Mouse (Mus musculus): ENCODE measurements around the gene Barhl2. TPM values are rescaled to one million over a fixed set of nuclear protein-coding genes. Genes with fewer than 3 reads are reported as not detected.

Gene Barhl2
- total and polyA plus RNA-seq, 3 experiments, result not detected

DNA sequence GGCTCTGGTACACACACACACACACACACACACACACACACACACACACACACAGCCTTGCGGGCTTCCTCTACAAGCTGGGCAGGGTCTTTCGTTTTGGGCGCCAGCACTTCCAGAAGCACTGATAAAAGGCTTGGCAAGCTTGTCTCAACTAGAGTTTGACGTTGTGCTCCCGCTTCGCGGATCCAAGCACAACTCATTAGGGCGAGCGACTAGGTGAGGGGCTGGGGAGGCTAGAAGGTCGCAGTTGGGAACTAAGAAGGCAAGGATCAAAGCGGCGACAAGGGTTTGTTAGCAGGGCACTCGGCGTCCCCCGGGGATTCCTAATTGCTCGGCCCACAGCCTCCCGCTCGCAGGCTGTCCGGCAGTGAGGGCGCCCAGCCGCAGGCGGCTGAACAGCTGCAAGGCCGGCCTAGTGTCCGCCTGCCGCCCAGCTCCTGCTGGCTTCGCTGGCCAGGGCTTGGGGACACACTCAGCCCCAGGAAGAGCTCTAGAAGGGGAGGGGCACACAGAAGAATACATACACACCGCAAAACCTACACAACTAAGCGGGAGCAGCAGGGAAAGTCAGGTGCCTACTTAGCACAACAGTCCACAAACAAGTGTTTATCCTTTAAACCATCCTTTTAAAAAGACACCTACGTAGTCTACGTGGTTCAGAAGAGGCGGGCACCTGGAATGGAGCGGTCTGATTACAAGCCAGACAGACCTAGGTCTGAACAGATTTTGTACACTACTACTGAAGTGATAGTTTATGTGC is 6.1 kb downstream of the Barhl2 start:
- Histone ChIP-seq H3K27me3 (ENCODE audit: control insufficient read depth in 1 of 2, insufficient read depth in 2 of 2, low read length in 2 of 2) (no peaks in the 10 kb centered on the region), H3K36me3 (ENCODE audit: control insufficient read depth in 1 of 2, insufficient read depth in 2 of 2, low read length in 2 of 2) (no peaks in the 10 kb centered on the region), H3K79me2 (ENCODE audit: control insufficient read depth, insufficient read depth, low read length, poor library complexity) (no peaks in the 10 kb centered on the region), H3K9me3 (replicated peaks; ENCODE audit: insufficient read depth, low read length) (no peaks in the 10 kb centered on the region), H3K4me3 (ENCODE audit: control insufficient read depth in 1 of 2, insufficient read depth in 1 of 2, low read depth in 2 of 2, low read length in 2 of 2) (no peak overlapping the region), H3K27ac (ENCODE audit: control insufficient read depth, low read depth, low read length) (no peak overlapping the region), H3K9ac (ENCODE audit: control insufficient read depth, low read depth, low read length, poor library complexity, severe bottlenecking) (no peak overlapping the region), H3K4me1 (ENCODE audit: control insufficient read depth in 1 of 2, insufficient read depth in 2 of 2, low read length in 2 of 2) (no peaks in the 10 kb centered on the region)
- no peak for DNase-seq (ENCODE audit: low read depth, low spot score)
- TF ChIP-seq USF2 (IDR thresholded peaks at IDR 0.05; ENCODE audit: borderline replicate concordance in 1 of 2, insufficient read depth in 1 of 2, low read depth in 1 of 2, low read length in 2 of 2) (no peak), EP300 (IDR thresholded peaks at IDR 0.05; ENCODE audit: low read depth in 1 of 2, low read length in 2 of 2) (no peak), MYB (IDR thresholded peaks at IDR 0.05; ENCODE audit: low read depth, low read length) (no peak), NELFE (IDR thresholded peaks at IDR 0.05; ENCODE audit: low read depth, low read length) (no peak), TAL1 (IDR thresholded peaks at IDR 0.05; ENCODE audit: low read length) (no peak), POLR2AphosphoS5 (IDR thresholded peaks at IDR 0.05; ENCODE audit: borderline replicate concordance, low read depth, low read length) (no peak), CTCF (IDR thresholded peaks at IDR 0.05 in 2 of 3, conservative IDR thresholded peaks at IDR 0.05 in 1 of 3; ENCODE audit: control insufficient read depth in 1 of 3, insufficient read depth in 1 of 3, low read depth in 2 of 3, low read length in 3 of 3, poor library complexity in 1 of 3, severe bottlenecking in 1 of 3) (no peak), CHD2 (IDR thresholded peaks at IDR 0.05; ENCODE audit: low read length) (no peak), ETS1 (IDR thresholded peaks at IDR 0.05; ENCODE audit: low read depth, low read length) (no peak), SMC3 (IDR thresholded peaks at IDR 0.05; ENCODE audit: low read depth, low read length) (no peak)

DNA sequence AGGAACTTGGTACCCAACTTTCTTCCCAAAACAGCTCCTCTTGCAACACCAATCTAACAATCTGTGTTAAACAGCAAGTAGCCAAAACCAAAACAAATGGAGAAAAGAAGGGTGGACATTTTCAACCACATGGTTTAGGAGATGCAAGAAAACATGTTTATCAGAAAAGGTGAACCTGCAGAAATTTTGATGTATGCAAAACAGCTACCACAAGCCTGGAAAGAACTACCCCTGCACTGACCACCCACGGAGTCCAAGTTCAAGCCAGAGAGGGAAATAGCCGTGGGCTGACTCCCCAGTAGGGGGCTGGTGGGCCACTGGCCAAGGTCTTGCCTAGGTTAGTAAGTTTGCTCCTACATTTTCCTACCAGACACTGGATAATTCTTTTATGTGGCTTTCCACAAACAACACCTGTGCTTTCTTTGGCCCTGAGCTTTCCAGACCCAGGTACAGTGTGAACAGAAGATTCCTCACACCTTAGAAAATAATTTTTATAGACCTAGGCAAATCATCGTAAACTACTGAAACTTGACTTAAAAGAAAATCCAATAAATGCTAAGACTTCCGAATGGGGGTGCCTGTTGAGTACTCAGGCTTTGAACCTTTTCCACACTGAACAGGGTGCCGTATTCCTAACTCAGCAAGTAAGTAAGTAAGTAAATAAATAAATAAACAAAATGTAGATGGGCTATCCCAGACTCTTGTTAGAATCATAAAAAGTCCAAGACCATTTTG is 7.4 kb downstream of the Barhl2 start:
- Histone ChIP-seq H3K79me2 (ENCODE audit: control insufficient read depth, insufficient read depth, low read length, poor library complexity) (no peaks in the 10 kb centered on the region), H3K4me3 (ENCODE audit: control insufficient read depth in 1 of 2, insufficient read depth in 1 of 2, low read depth in 2 of 2, low read length in 2 of 2) (no peak overlapping the region), H3K27me3 (ENCODE audit: control insufficient read depth in 1 of 2, insufficient read depth in 2 of 2, low read length in 2 of 2) (no peaks in the 10 kb centered on the region), H3K9me3 (replicated peaks; ENCODE audit: insufficient read depth, low read length) (no peaks in the 10 kb centered on the region), H3K4me1 (ENCODE audit: control insufficient read depth in 1 of 2, insufficient read depth in 2 of 2, low read length in 2 of 2) (no peaks in the 10 kb centered on the region), H3K9ac (ENCODE audit: control insufficient read depth, low read depth, low read length, poor library complexity, severe bottlenecking) (no peak overlapping the region), H3K27ac (ENCODE audit: control insufficient read depth, low read depth, low read length) (no peak overlapping the region), H3K36me3 (ENCODE audit: control insufficient read depth in 1 of 2, insufficient read depth in 2 of 2, low read length in 2 of 2) (no peaks in the 10 kb centered on the region)
- TF ChIP-seq CTCF (IDR thresholded peaks at IDR 0.05 in 2 of 3, conservative IDR thresholded peaks at IDR 0.05 in 1 of 3; ENCODE audit: control insufficient read depth in 1 of 3, insufficient read depth in 1 of 3, low read depth in 2 of 3, low read length in 3 of 3, poor library complexity in 1 of 3, severe bottlenecking in 1 of 3) (no peak), E2F4 (IDR thresholded peaks at IDR 0.05; ENCODE audit: borderline replicate concordance, low read depth, low read length) (no peak), MXI1 (IDR thresholded peaks at IDR 0.05; ENCODE audit: low read depth, low read length) (no peak), TBP (IDR thresholded peaks at IDR 0.05; ENCODE audit: low read depth, low read length) (no peak), ZNF384 (IDR thresholded peaks at IDR 0.05; ENCODE audit: low read depth, low read length) (no peak), SMC3 (IDR thresholded peaks at IDR 0.05; ENCODE audit: low read depth, low read length) (no peak), CHD2 (IDR thresholded peaks at IDR 0.05; ENCODE audit: low read length) (no peak), HCFC1 (IDR thresholded peaks at IDR 0.05; ENCODE audit: low read depth, low read length) (no peak), KAT2A (conservative IDR thresholded peaks at IDR 0.05; ENCODE audit: low read depth, low read length) (no peak), ELF1 (IDR thresholded peaks at IDR 0.05; ENCODE audit: low read depth, low read length) (no peak), MAZ (IDR thresholded peaks at IDR 0.05; ENCODE audit: low read depth, low read length) (no peak), SIN3A (IDR thresholded peaks at IDR 0.05; ENCODE audit: low read length) (no peak), NRF1 (IDR thresholded peaks at IDR 0.05; ENCODE audit: insufficient read depth, low read depth, low read length, poor library complexity, severe bottlenecking) (no peak), RAD21 (IDR thresholded peaks at IDR 0.05; ENCODE audit: low read depth, low read length) (no peak), EP300 (IDR thresholded peaks at IDR 0.05; ENCODE audit: low read depth in 1 of 2, low read length in 2 of 2) (no peak), MAFK (IDR thresholded peaks at IDR 0.05; ENCODE audit: borderline replicate concordance, low read depth, low read length) (no peak), MYC (IDR thresholded peaks at IDR 0.05; ENCODE audit: low read depth, low read length) (no peak)
- no peak for DNase-seq (ENCODE audit: low read depth, low spot score)

Data from MEL (cell line).